Mouse (Mus musculus): ENCODE results near the gene Prpsap1. TPM values are rescaled to one million over a fixed set of nuclear protein-coding genes. Genes with fewer than 3 reads are reported as not detected.

Gene Prpsap1
- total RNA-seq, 2 experiments from 2014 or later, result 53.2 to 83.4 TPM

Other genes with a start within 250 kb of the Prpsap1 start
- 104 and 123 TPM in 2 replicates for gene Srp68, start 220.0 kb downstream of the Prpsap1 start, total RNA-seq (2014; fragmentation: Nextera tagmentation)
- 75.2 and 75.7 TPM in 2 replicates for gene Srp68, start 220.0 kb downstream of the Prpsap1 start, total RNA-seq (2017)
- not detected in 2 replicates for gene Galr2, start 213.3 kb downstream of the Prpsap1 start, total RNA-seq (2014; fragmentation: Nextera tagmentation)
- gene Galr2, start 213.3 kb downstream of the Prpsap1 start, total RNA-seq (2017), result 0.09 TPM in 1 of 2 replicates, not detected in the other
- gene Exoc7, start 187.0 kb downstream of the Prpsap1 start, total RNA-seq (2014; fragmentation: Nextera tagmentation), result 23.0 and 45.3 TPM in 2 replicates
- gene Exoc7, start 187.0 kb downstream of the Prpsap1 start, total RNA-seq (2017), result 30.1 and 36.6 TPM in 2 replicates
- gene Foxj1, start 158.8 kb downstream of the Prpsap1 start, total RNA-seq (2014; fragmentation: Nextera tagmentation), result not detected in 2 replicates
- not detected in 2 replicates for gene Foxj1, start 158.8 kb downstream of the Prpsap1 start, total RNA-seq (2017)
- gene Rnf157, start 81.2 kb downstream of the Prpsap1 start, total RNA-seq (2014; fragmentation: Nextera tagmentation), result 13.9 and 19.5 TPM in 2 replicates
- 5.9 and 7.5 TPM in 2 replicates for gene Rnf157, start 81.2 kb downstream of the Prpsap1 start, total RNA-seq (2017)
- gene Ubald2, start 60.1 kb downstream of the Prpsap1 start, total RNA-seq (2014; fragmentation: Nextera tagmentation), result 49.9 and 62.5 TPM in 2 replicates
- gene Ubald2, start 60.1 kb downstream of the Prpsap1 start, total RNA-seq (2017), result 45.8 and 46.4 TPM in 2 replicates
- gene Qrich2, start 28.0 kb downstream of the Prpsap1 start, total RNA-seq (2014; fragmentation: Nextera tagmentation), result not detected in 2 replicates
- not detected in 2 replicates for gene Qrich2, start 28.0 kb downstream of the Prpsap1 start, total RNA-seq (2017)
- gene Sphk1, start 36.7 kb upstream of the Prpsap1 start, total RNA-seq (2014; fragmentation: Nextera tagmentation), result not detected in 2 replicates
- not detected in 2 replicates for gene Sphk1, start 36.7 kb upstream of the Prpsap1 start, total RNA-seq (2017)
- 5.2 and 6.8 TPM in 2 replicates for gene Ube2o, start 87.2 kb upstream of the Prpsap1 start, total RNA-seq (2014; fragmentation: Nextera tagmentation)
- 5.4 and 6.6 TPM in 2 replicates for gene Ube2o, start 87.2 kb upstream of the Prpsap1 start, total RNA-seq (2017)
- not detected in 2 replicates for gene Aanat, start 92.2 kb upstream of the Prpsap1 start, total RNA-seq (2014; fragmentation: Nextera tagmentation)
- gene Aanat, start 92.2 kb upstream of the Prpsap1 start, total RNA-seq (2017), result not detected in 2 replicates
- gene Rhbdf2, start 132.8 kb upstream of the Prpsap1 start, total RNA-seq (2014; fragmentation: Nextera tagmentation), result 7.3 and 8.6 TPM in 2 replicates
- 2.9 TPM in 2 replicates for gene Rhbdf2, start 132.8 kb upstream of the Prpsap1 start, total RNA-seq (2017)
- not detected in 2 replicates for gene Prcd, start 159.3 kb upstream of the Prpsap1 start, total RNA-seq (2014; fragmentation: Nextera tagmentation)
- not detected in 2 replicates for gene Prcd, start 159.3 kb upstream of the Prpsap1 start, total RNA-seq (2017)
- gene Cygb, start 160.1 kb upstream of the Prpsap1 start, total RNA-seq (2014; fragmentation: Nextera tagmentation), result not detected in 2 replicates
- gene Cygb, start 160.1 kb upstream of the Prpsap1 start, total RNA-seq (2017), result not detected in 2 replicates

Data from granulocyte monocyte progenitor cell, adult 5-6 weeks (primary cell).